Mouse (Mus musculus) gastrocnemius, adult 18-20 months (tissue): ENCODE measurements at regions not wholly inside any gene's neighbourhood (a gene's known extent, or its start where the extent isn't known, plus 50 kb on each side); places are given as distances from the start of the nearest gene placed in this dataset.

ENCODE experiments used
- DNase-seq: peaks from one replicate; pipeline ENCODE4 v3.0.0; 2021; ENCODE audit warnings: low spot score

- no peak for DNase-seq
Observed at GRCm38 (mm10) chr4:46257061-46257795, 61.1 kb upstream of the Xpa start.

- no peak for DNase-seq
Observed at GRCm38 (mm10) chr4:46258774-46259173, 62.7 kb upstream of the Xpa start.

GRCm38 (mm10) chr4:46268564-46269247 lies 72.6 kb upstream of the Xpa start:
- DNase-seq = no peak

GRCm38 (mm10) chr4:46271066-46271465 lies 72.3 kb upstream of the Foxe1 start:
- DNase-seq = no peak

GRCm38 (mm10) chr4:46275773-46276172 lies 67.6 kb upstream of the Foxe1 start:
- DNase-seq = no peak

- peak; percentile 3 for DNase-seq
Observed at GRCm38 (mm10) chr4:46276851-46277581, 66.4 kb upstream of the Foxe1 start.

GRCm38 (mm10) chr4:46286955-46287354 lies 56.5 kb upstream of the Foxe1 start:
- DNase-seq = no peak

- DNase-seq = no peak
Observed at GRCm38 (mm10) chr4:46291620-46292254, 51.7 kb upstream of the Foxe1 start.
